Mouse (Mus musculus): ENCODE data around the gene Cdca7l. TPM values are rescaled to one million over a fixed set of nuclear protein-coding genes. Genes with fewer than 3 reads are reported as not detected.

The Cdca7l gene
- polyA plus RNA-seq, 1 experiment from 2014 or later = 24.6 TPM

GRCm38 (mm10) chr12:117805576-117805975 lies 1.5 kb downstream of the Cdca7l start:
- Histone ChIP-seq H3K9me3 (ENCODE audit: control insufficient read depth, low read length) (no peaks in the 10 kb centered on the region), H3K27ac (ENCODE audit: low read depth, low read length) (no peak overlapping the region), H3K4me2 (replicated peaks; ENCODE audit: low read depth, low read length) (no peak overlapping the region), H3K27me3 (ENCODE audit: control insufficient read depth, insufficient read depth, low read length) (peaks cover 3% of the 10 kb centered on the region; the same call in 1 of the 2 replicates), H3K4me1 (replicated peaks; ENCODE audit: control insufficient read depth, insufficient read depth, low read length) (0 out of 2 replicates have a peak, but pooled peaks cover 4% of the 10 kb centered on the region), H3K36me3 (ENCODE audit: control insufficient read depth, insufficient read depth, low read length) (no peaks in the 10 kb centered on the region), H3K9ac (ENCODE audit: low read depth, low read length) (no peak overlapping the region), H3K4me3 (ENCODE audit: low read depth, low read length) (no peak overlapping the region)
- no peak for DNase-seq (ENCODE audit: low spot score)
- 77% methylated on average over 4 of the region's 4 CpGs for WGBS
- ATAC-seq (ENCODE audit: low FRiP score) = no peak

GRCm38 (mm10) chr12:117806007-117806451 lies 1.9 kb downstream of the Cdca7l start:
- Histone ChIP-seq H3K9ac (ENCODE audit: low read depth, low read length) (no peak overlapping the region), H3K4me2 (replicated peaks; ENCODE audit: low read depth, low read length) (no peak overlapping the region), H3K9me3 (ENCODE audit: control insufficient read depth, low read length) (no peaks in the 10 kb centered on the region), H3K27ac (ENCODE audit: low read depth, low read length) (no peak overlapping the region), H3K27me3 (ENCODE audit: control insufficient read depth, insufficient read depth, low read length) (peaks cover 3% of the 10 kb centered on the region; the same call in 1 of the 2 replicates), H3K4me1 (replicated peaks; ENCODE audit: control insufficient read depth, insufficient read depth, low read length) (0 out of 2 replicates have a peak, but pooled peaks cover 4% of the 10 kb centered on the region), H3K4me3 (ENCODE audit: low read depth, low read length) (no peak overlapping the region), H3K36me3 (ENCODE audit: control insufficient read depth, insufficient read depth, low read length) (no peaks in the 10 kb centered on the region)
- DNase-seq (ENCODE audit: low spot score) (no peak), ATAC-seq (ENCODE audit: low FRiP score) (no peak)
- WGBS = 24% methylated on average over 12 of the region's 12 CpGs

- no peak for DNase-seq (ENCODE audit: low spot score)
- no peak overlapping the region for H3K27ac ChIP-seq (ENCODE audit: low read depth, low read length)
- H3K4me2 ChIP-seq (replicated peaks; ENCODE audit: low read depth, low read length) = no peak overlapping the region
- WGBS = 55% methylated on average over 4 of the region's 4 CpGs
- no peak for ATAC-seq (ENCODE audit: low FRiP score)
- H3K9me3 ChIP-seq (ENCODE audit: control insufficient read depth, low read length) = no peaks in the 10 kb centered on the region
- H3K4me3 ChIP-seq (ENCODE audit: low read depth, low read length) = no peak overlapping the region
- 0 out of 2 replicates have a peak, but pooled peaks cover 4% of the 10 kb centered on the region for H3K4me1 ChIP-seq (replicated peaks; ENCODE audit: control insufficient read depth, insufficient read depth, low read length)
- peaks cover 5% of the 10 kb centered on the region; the same call in 1 of the 2 replicates for H3K27me3 ChIP-seq (ENCODE audit: control insufficient read depth, insufficient read depth, low read length)
- H3K36me3 ChIP-seq (ENCODE audit: control insufficient read depth, insufficient read depth, low read length) = no peaks in the 10 kb centered on the region
- no peak overlapping the region for H3K9ac ChIP-seq (ENCODE audit: low read depth, low read length)
These were observed 2.4 kb downstream of the Cdca7l start for GRCm38 (mm10) chr12:117806470-117806869.

- no peaks in the 10 kb centered on the region for H3K36me3 ChIP-seq (ENCODE audit: control insufficient read depth, insufficient read depth, low read length)
- DNase-seq (ENCODE audit: low spot score) (peak; percentile 55), ATAC-seq (ENCODE audit: low FRiP score) (peak; percentile 72)
- H3K9ac ChIP-seq (ENCODE audit: low read depth, low read length) = no peak overlapping the region
- no peaks in the 10 kb centered on the region for H3K9me3 ChIP-seq (ENCODE audit: control insufficient read depth, low read length)
- 0 out of 2 replicates have a peak, but pooled peaks cover 4% of the 10 kb centered on the region for H3K4me1 ChIP-seq (replicated peaks; ENCODE audit: control insufficient read depth, insufficient read depth, low read length)
- 31% methylated on average over 10 of the region's 12 CpGs for WGBS
- H3K27ac ChIP-seq (ENCODE audit: low read depth, low read length) = no peak overlapping the region
- H3K27me3 ChIP-seq (ENCODE audit: control insufficient read depth, insufficient read depth, low read length) = peaks cover 5% of the 10 kb centered on the region; the same call in 1 of the 2 replicates
- H3K4me3 ChIP-seq (ENCODE audit: low read depth, low read length) = peak overlapping the region; percentile 8; the same call in 1 of the 2 replicates
- peak overlapping the region; percentile 32 for H3K4me2 ChIP-seq (replicated peaks; ENCODE audit: low read depth, low read length)
These were observed 3.5 kb downstream of the Cdca7l start for GRCm38 (mm10) chr12:117807637-117808036.

GRCm38 (mm10) chr12:117808355-117809326 lies 4.6 kb downstream of the Cdca7l start:
- Histone ChIP-seq H3K27me3 (ENCODE audit: control insufficient read depth, insufficient read depth, low read length) (peaks cover 5% of the 10 kb centered on the region; the same call in 1 of the 2 replicates), H3K4me3 (ENCODE audit: low read depth, low read length) (0 out of 2 replicates have a peak overlapping the region, but pooled peaks have one; percentile 8), H3K4me2 (replicated peaks; ENCODE audit: low read depth, low read length) (peak overlapping the region; percentile 32), H3K27ac (ENCODE audit: low read depth, low read length) (peak overlapping the region; percentile 11; the same call in 1 of the 2 replicates), H3K4me1 (replicated peaks; ENCODE audit: control insufficient read depth, insufficient read depth, low read length) (0 out of 2 replicates have a peak, but pooled peaks cover 4% of the 10 kb centered on the region), H3K36me3 (ENCODE audit: control insufficient read depth, insufficient read depth, low read length) (no peaks in the 10 kb centered on the region), H3K9me3 (ENCODE audit: control insufficient read depth, low read length) (no peaks in the 10 kb centered on the region), H3K9ac (ENCODE audit: low read depth, low read length) (no peak overlapping the region)
- WGBS = 41% methylated on average over 17 of the region's 17 CpGs
- peak; percentile 49 for DNase-seq (ENCODE audit: low spot score)
- 0 out of 2 replicates have a peak, but pooled peaks have one; percentile 21 for ATAC-seq (ENCODE audit: low FRiP score)

- Histone ChIP-seq H3K4me1 (replicated peaks; ENCODE audit: control insufficient read depth, insufficient read depth, low read length) (0 out of 2 replicates have a peak, but pooled peaks cover 4% of the 10 kb centered on the region), H3K9me3 (ENCODE audit: control insufficient read depth, low read length) (no peaks in the 10 kb centered on the region), H3K27ac (ENCODE audit: low read depth, low read length) (no peak overlapping the region), H3K27me3 (ENCODE audit: control insufficient read depth, insufficient read depth, low read length) (peaks cover 5% of the 10 kb centered on the region; the same call in 1 of the 2 replicates), H3K9ac (ENCODE audit: low read depth, low read length) (no peak overlapping the region), H3K4me3 (ENCODE audit: low read depth, low read length) (no peak overlapping the region), H3K36me3 (ENCODE audit: control insufficient read depth, insufficient read depth, low read length) (no peaks in the 10 kb centered on the region), H3K4me2 (replicated peaks; ENCODE audit: low read depth, low read length) (0 out of 2 replicates have a peak overlapping the region, but pooled peaks have one; percentile 8)
- 35% methylated on average over 10 of the region's 10 CpGs for WGBS
- peak; percentile 52 for ATAC-seq (ENCODE audit: low FRiP score)
- DNase-seq (ENCODE audit: low spot score) = no peak
These were observed 5.4 kb downstream of the Cdca7l start for GRCm38 (mm10) chr12:117809327-117810017.

- no peak for ATAC-seq (ENCODE audit: low FRiP score)
- no peak overlapping the region for H3K4me2 ChIP-seq (replicated peaks; ENCODE audit: low read depth, low read length)
- 43% methylated on average over 11 of the region's 11 CpGs for WGBS
- 0 out of 2 replicates have a peak, but pooled peaks cover 4% of the 10 kb centered on the region for H3K4me1 ChIP-seq (replicated peaks; ENCODE audit: control insufficient read depth, insufficient read depth, low read length)
- H3K27ac ChIP-seq (ENCODE audit: low read depth, low read length) = no peak overlapping the region
- no peaks in the 10 kb centered on the region for H3K9me3 ChIP-seq (ENCODE audit: control insufficient read depth, low read length)
- DNase-seq (ENCODE audit: low spot score) = no peak
- H3K4me3 ChIP-seq (ENCODE audit: low read depth, low read length) = no peak overlapping the region
- H3K36me3 ChIP-seq (ENCODE audit: control insufficient read depth, insufficient read depth, low read length) = no peaks in the 10 kb centered on the region
- H3K9ac ChIP-seq (ENCODE audit: low read depth, low read length) = no peak overlapping the region
- H3K27me3 ChIP-seq (ENCODE audit: control insufficient read depth, insufficient read depth, low read length) = peaks cover 5% of the 10 kb centered on the region; the same call in 1 of the 2 replicates
These were observed 6.0 kb downstream of the Cdca7l start for GRCm38 (mm10) chr12:117810074-117810473.

- WGBS = 55% methylated on average over 4 of the region's 4 CpGs
- Histone ChIP-seq H3K9me3 (ENCODE audit: control insufficient read depth, low read length) (no peaks in the 10 kb centered on the region), H3K4me2 (replicated peaks; ENCODE audit: low read depth, low read length) (no peak overlapping the region), H3K27me3 (ENCODE audit: control insufficient read depth, insufficient read depth, low read length) (no peaks in the 10 kb centered on the region), H3K9ac (ENCODE audit: low read depth, low read length) (no peak overlapping the region), H3K36me3 (ENCODE audit: control insufficient read depth, insufficient read depth, low read length) (no peaks in the 10 kb centered on the region), H3K4me1 (replicated peaks; ENCODE audit: control insufficient read depth, insufficient read depth, low read length) (no peaks in the 10 kb centered on the region), H3K4me3 (ENCODE audit: low read depth, low read length) (no peak overlapping the region), H3K27ac (ENCODE audit: low read depth, low read length) (no peak overlapping the region)
- ATAC-seq (ENCODE audit: low FRiP score) (peak; percentile 72), DNase-seq (ENCODE audit: low spot score) (peak; percentile 58)
These were observed 16.2 kb downstream of the Cdca7l start for GRCm38 (mm10) chr12:117820138-117820858.
